Mouse (Mus musculus) lung, adult 18-20 months (tissue): ENCODE measurements at regions not wholly inside any gene's neighbourhood (a gene's known extent, or its start where the extent isn't known, plus 50 kb on each side); places are given as distances from the start of the nearest gene placed in this dataset.
A peak's percentile ranks its signal among the peaks of the same experiment; 100 is the strongest.

Experiments
- DNase-seq, 2 experiments: peaks; one replicate each; pipeline ENCODE4 v3.0.0; 2022; ENCODE audit warnings: mixed read lengths in 2 of 2

DNA sequence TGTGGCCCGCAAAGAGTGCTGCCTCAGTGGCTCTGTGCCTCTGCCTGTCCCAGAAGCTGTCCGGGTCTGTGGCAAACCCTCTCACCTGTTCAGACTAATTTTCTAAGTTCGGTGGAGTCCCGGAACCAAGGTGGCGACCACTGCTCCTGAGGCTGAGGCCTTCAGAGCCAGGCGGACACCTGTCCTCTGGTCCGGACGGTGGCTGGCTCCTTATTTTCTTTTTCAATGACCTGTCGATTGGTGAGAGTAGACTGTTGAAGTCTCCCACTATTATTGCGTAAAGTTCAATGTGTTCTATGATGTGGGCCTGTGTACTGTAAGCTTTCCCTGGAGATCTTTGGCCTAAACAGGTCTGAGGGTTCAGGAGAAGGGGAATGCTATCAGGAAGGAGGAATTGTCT, 112.0 kb upstream of the Btbd35f4 start:
- peak in 1 of 2 experiments; percentile 0 for DNase-seq
